16 mouse cellular contexts compared by ENCODE assay signal in genomic region chr8:111501724-111502464, GRCm38 (mm10). TPM values are rescaled to one million over a fixed set of nuclear protein-coding genes. Genes with fewer than 3 reads are reported as not detected.
A peak's percentile ranks its signal among the peaks of the same experiment; 100 is the strongest.
DNase-seq lines count a peak whose midpoint lies in the region; TF ChIP-seq lines count a peak whose summit lies in the region.
"Had no signal": no experiment of that assay in that cellular context is flagged by ENCODE, and none has a peak within 500 bp of the region (broad histone marks: within the 10 kb centered on the region; RNA-seq: fewer than 3 reads in every experiment).

No protein-coding gene starts in this region.

- intact Hi-C loops in heart, postnatal 25 days (cut with DNase I), result no loop called here
- intact Hi-C loops in heart, postnatal 10 days (cut with DNase I), result no loop called here

- TF ChIP-seq CTCF in lung, adult 2 months (IDR thresholded peaks at IDR 0.05; ENCODE audit: insufficient read depth, low read length), result no peak

- no peak for TF ChIP-seq POLR2A in lung, adult 2 months (IDR thresholded peaks at IDR 0.05; ENCODE audit: borderline replicate concordance, extremely low read depth, low read depth, low read length)

- DNase-seq in heart, adult 11 months, result peak; percentile 92
- no peak for DNase-seq in heart, postnatal 25 days (ENCODE audit: low spot score)
- DNase-seq in lung, postnatal 10 days, result peak; percentile 22
- no peak for DNase-seq in lung, adult 2 months
- DNase-seq in heart, postnatal 10 days, result peak; percentile 45 to 51
- DNase-seq in urinary bladder, postnatal 4 days (ENCODE audit: low spot score in 2 of 2), result no peak
- DNase-seq in layer of hippocampus, postnatal 25 days (ENCODE audit: extremely low spot score in 1 of 2, low spot score in 1 of 2), result no peak
- DNase-seq in frontal cortex, postnatal 10 days (ENCODE audit: low spot score in 2 of 2), result no peak
- DNase-seq: adrenal gland, postnatal 10 days; cerebellum, adult 18-20 months; gastrocnemius, postnatal 10 days; lung, adult 18-20 months had no signal

- H3K4me1 ChIP-seq in lung, adult 2 months (ENCODE audit: control insufficient read depth, insufficient read depth, low read length), result no peaks in the 10 kb centered on the region
- H3K4me1 ChIP-seq: embryonic facial prominence, embryonic 12.5 days; hindbrain, embryonic 10.5 days; midbrain, embryonic 15.5 days had no signal

- H3K4me3 ChIP-seq in lung, adult 2 months (replicated peaks; ENCODE audit: extremely low read depth, low read depth, low read length), result no peak overlapping the region
- H3K4me3 ChIP-seq: embryonic facial prominence, embryonic 12.5 days; hindbrain, embryonic 10.5 days; layer of hippocampus, adult 2 months; midbrain, embryonic 15.5 days had no signal

- WGBS in lung, adult 2 months, result 45% methylated on average over 11 of the region's 11 CpGs

RNA-seq across cellular contexts. Expression of gene Wdr59, which starts 20.0 kb away (rescaled TPM):
- total RNA-seq in heart, postnatal 25 days (2021), result 1 to 10 TPM; 6.3 to 7.4 TPM
- polyA plus RNA-seq in lung, adult 2 months (2012; rRNA removed), result 6.7 and 8.9 TPM in 2 replicates
- 10 to 100 TPM in 1 of 2 experiments, 1 to 10 TPM in 1; 10.0 to 10.2 TPM for total RNA-seq in heart, postnatal 10 days (2021)
- total RNA-seq in layer of hippocampus, postnatal 25 days (2021), result 10 to 100 TPM; 23.5 to 24.8 TPM

RNA-seq across cellular contexts. Expression of gene Znrf1, which starts 34.0 kb away (rescaled TPM):
- total RNA-seq in heart, postnatal 25 days (2021), result 10 to 100 TPM; 57.0 to 59.8 TPM
- polyA plus RNA-seq in lung, adult 2 months (2012; rRNA removed), result 103 and 116 TPM in 2 replicates
- total RNA-seq in heart, postnatal 10 days (2021), result 10 to 100 TPM; 66.2 to 69.2 TPM
- total RNA-seq in layer of hippocampus, postnatal 25 days (2021), result 100 to 1,000 TPM; 106 to 116 TPM

Comparison
In these comparisons a context has a peak if more than half of its experiments do, and no peak if none do; other contexts are left out.
1. DNase-seq: peak in heart, adult 11 months (single experiment), lung, postnatal 10 days (single experiment) and heart, postnatal 10 days (2 of 2); none in heart, postnatal 25 days (single experiment), lung, adult 2 months (single experiment), urinary bladder, postnatal 4 days (0 of 2), layer of hippocampus, postnatal 25 days (0 of 2) and frontal cortex, postnatal 10 days (0 of 2).